ENCODE assay signal across 9 mouse cellular contexts in the genomic region with DNA sequence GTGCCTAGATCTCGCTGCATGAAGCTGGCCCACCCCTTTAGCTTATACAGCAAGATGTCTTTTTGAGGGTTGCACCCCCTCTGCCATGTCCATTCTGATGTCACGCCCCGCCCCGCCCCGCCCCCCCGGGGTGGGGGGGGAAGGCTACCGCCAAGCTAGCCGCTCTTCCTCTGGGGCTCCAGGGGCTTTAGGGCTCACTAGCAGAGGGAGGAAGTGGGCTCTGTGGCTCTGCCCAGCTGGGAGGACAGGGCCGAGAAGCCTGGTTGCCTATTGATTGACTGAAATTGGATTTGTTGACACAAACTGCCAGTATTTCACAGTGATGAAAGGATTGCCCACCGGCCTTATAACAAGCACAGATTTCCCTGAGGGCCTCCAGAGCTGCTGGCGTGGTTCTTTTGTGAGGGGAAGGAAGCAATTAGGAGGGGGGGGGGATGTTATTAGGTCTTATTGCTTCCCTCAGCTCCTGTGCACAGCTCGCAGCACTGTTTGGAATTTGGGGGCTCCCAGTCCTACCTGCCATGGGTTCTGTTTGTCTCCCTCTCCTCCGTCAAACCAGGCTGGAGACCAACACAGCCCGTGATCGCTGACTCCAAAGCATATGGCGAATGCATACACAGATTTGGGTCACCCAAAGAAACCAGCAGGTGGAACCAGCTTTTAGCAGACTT.
DNase-seq lines count a peak whose midpoint lies in the region; ATAC-seq and TF ChIP-seq lines count a peak whose summit lies in the region.
"Had no signal": no experiment of that assay in that cellular context is flagged by ENCODE, and none has a peak within 500 bp of the region (broad histone marks: within the 10 kb centered on the region; RNA-seq: fewer than 3 reads in every experiment).

No protein-coding gene starts in this region.

- H3K9ac ChIP-seq in heart, embryonic 12.5 days, result no peak overlapping the region
- H3K9ac ChIP-seq in heart, adult 2 months (ENCODE audit: low read depth, low read length), result no peak overlapping the region
- peak overlapping the region; percentile 32 for H3K9ac ChIP-seq in hindbrain, embryonic 12.5 days
- peak overlapping the region; percentile 10; the same call in 1 of the 2 replicates for H3K9ac ChIP-seq in midbrain, embryonic 16.5 days (ENCODE audit: low read depth, low read length)
- H3K9ac ChIP-seq: heart, embryonic 13.5 days had no signal

- peaks cover 22% of the 10 kb centered on the region for H3K4me1 ChIP-seq in heart, embryonic 12.5 days (replicated peaks)
- no peaks in the 10 kb centered on the region for H3K4me1 ChIP-seq in heart, adult 2 months (ENCODE audit: control insufficient read depth, insufficient read depth, low read length)
- peaks cover 33% of the 10 kb centered on the region for H3K4me1 ChIP-seq in hindbrain, embryonic 12.5 days
- H3K4me1 ChIP-seq in midbrain, embryonic 16.5 days (ENCODE audit: control insufficient read depth, insufficient read depth, low read length), result peaks cover 31% of the 10 kb centered on the region

- 32% methylated on average over 16 of the region's 16 CpGs for whole genome bisulfite sequencing in heart, embryonic 12.5 days
- WGBS in heart, adult 2 months, result 36% methylated on average over 16 of the region's 16 CpGs
- 24% methylated on average over 16 of the region's 16 CpGs for WGBS in hindbrain, embryonic 12.5 days
- 14% methylated on average over 16 of the region's 16 CpGs for WGBS in midbrain, embryonic 16.5 days

- intact Hi-C loops in heart, adult 2 months (cut with DNase I), result no loop called here

- H3K27me3 ChIP-seq in heart, embryonic 12.5 days (replicated peaks), result 0 out of 2 replicates have a peak, but pooled peaks cover 8% of the 10 kb centered on the region
- H3K27me3 ChIP-seq in heart, adult 2 months (ENCODE audit: control insufficient read depth, insufficient read depth, low read length), result peaks cover 1% of the 10 kb centered on the region
- H3K27me3 ChIP-seq in hindbrain, embryonic 12.5 days, result no peaks in the 10 kb centered on the region
- no peaks in the 10 kb centered on the region for H3K27me3 ChIP-seq in midbrain, embryonic 16.5 days (ENCODE audit: control insufficient read depth, insufficient read depth, low read depth, low read length)

- H3K79me2 ChIP-seq in heart, adult 2 months (replicated peaks; ENCODE audit: control insufficient read depth, insufficient read depth, low read length), result no peaks in the 10 kb centered on the region

- H3K36me3 ChIP-seq in heart, embryonic 12.5 days, result no peaks in the 10 kb centered on the region
- H3K36me3 ChIP-seq in heart, adult 2 months (ENCODE audit: control insufficient read depth, insufficient read depth, low read length), result no peaks in the 10 kb centered on the region
- no peaks in the 10 kb centered on the region for H3K36me3 ChIP-seq in hindbrain, embryonic 12.5 days
- no peaks in the 10 kb centered on the region for H3K36me3 ChIP-seq in midbrain, embryonic 16.5 days (ENCODE audit: control insufficient read depth, insufficient read depth, low read length)
- H3K36me3 ChIP-seq: heart, embryonic 13.5 days had no signal

- ATAC-seq in heart, embryonic 12.5 days (ENCODE audit: insufficient number of reproducible peaks, low FRiP score), result no peak
- ATAC-seq in hindbrain, embryonic 12.5 days (ENCODE audit: low FRiP score), result peak; percentile 71
- ATAC-seq in midbrain, embryonic 16.5 days, result peak; percentile 47

- peaks cover 3% of the 10 kb centered on the region; the same call in 1 of the 2 replicates for H3K9me3 ChIP-seq in heart, embryonic 12.5 days (replicated peaks)
- peaks cover 2% of the 10 kb centered on the region; the same call in 1 of the 2 replicates for H3K9me3 ChIP-seq in hindbrain, embryonic 12.5 days (replicated peaks)
- H3K9me3 ChIP-seq in midbrain, embryonic 16.5 days (replicated peaks; ENCODE audit: control insufficient read depth, low read length, poor library complexity, severe bottlenecking), result no peaks in the 10 kb centered on the region; the same call in 1 of the 2 replicates
- H3K9me3 ChIP-seq: heart, embryonic 13.5 days had no signal

- no peak overlapping the region for H3K4me3 ChIP-seq in heart, embryonic 12.5 days
- no peak overlapping the region for H3K4me3 ChIP-seq in heart, adult 2 months
- H3K4me3 ChIP-seq in hindbrain, embryonic 12.5 days, result no peak overlapping the region
- H3K4me3 ChIP-seq in midbrain, embryonic 16.5 days (ENCODE audit: low read depth, low read length), result no peak overlapping the region
- H3K4me3 ChIP-seq: heart, embryonic 13.5 days had no signal

- DNase-seq in heart, adult 2 months, result no peak
- DNase-seq in embryo, embryonic 11 days, result peak; percentile 72
- no peak for DNase-seq in thymus, postnatal 0 days (ENCODE audit: low spot score)
- DNase-seq in urinary bladder, postnatal 4 days (ENCODE audit: low spot score in 2 of 2), result no peak
- DNase-seq in cerebellum, adult 18-20 months, result no peak

- no peak for TF ChIP-seq CTCF in heart, adult 2 months (IDR thresholded peaks at IDR 0.05)

- H3K27ac ChIP-seq in heart, embryonic 12.5 days (ENCODE audit: poor library complexity, severe bottlenecking), result no peak overlapping the region
- no peak overlapping the region for H3K27ac ChIP-seq in heart, adult 2 months
- peak overlapping the region; percentile 91 for H3K27ac ChIP-seq in hindbrain, embryonic 12.5 days
- H3K27ac ChIP-seq in midbrain, embryonic 16.5 days (ENCODE audit: low read length), result peak overlapping the region; percentile 76
- H3K27ac ChIP-seq: heart, embryonic 13.5 days had no signal

- TF ChIP-seq POLR2A in heart, adult 2 months (IDR thresholded peaks at IDR 0.05; ENCODE audit: insufficient read depth, low read depth, low read length), result no peak

- 0 out of 2 replicates have a peak overlapping the region, but pooled peaks have one; percentile 17 for H3K4me2 ChIP-seq in heart, embryonic 12.5 days
- H3K4me2 ChIP-seq in hindbrain, embryonic 12.5 days (replicated peaks), result peak overlapping the region; percentile 29
- H3K4me2 ChIP-seq in midbrain, embryonic 16.5 days (ENCODE audit: low read length), result peak overlapping the region; percentile 18; the same call in 1 of the 2 replicates

- no peak for TF ChIP-seq EP300 in heart, adult 2 months (IDR thresholded peaks at IDR 0.05; ENCODE audit: insufficient read depth, low read depth, low read length)

Comparison
In these comparisons a context has a peak if more than half of its experiments do, and no peak if none do; other contexts are left out.
1. H3K27ac ChIP-seq: peak in hindbrain, embryonic 12.5 days (single experiment) and midbrain, embryonic 16.5 days (single experiment); none in heart, embryonic 12.5 days (single experiment) and heart, adult 2 months (single experiment).
2. H3K9ac ChIP-seq: peak in hindbrain, embryonic 12.5 days (single experiment) and midbrain, embryonic 16.5 days (single experiment); none in heart, embryonic 12.5 days (single experiment) and heart, adult 2 months (single experiment).
3. Peak in every context shown above with its lines, with median percentiles within 50 percentile points of each other: H3K4me2 ChIP-seq.